Mouse (Mus musculus) testis, adult 2 months (tissue): ENCODE results near the gene Ccdc148.

Experiments
- CTCF ChIP-seq: fragments of 200-500 bp; IDR thresholded peaks from 2 replicates; pipeline ENCODE4 v1.5.1; 2012; ENCODE audit warnings: low read depth, mild to moderate bottlenecking, inconsistent platforms, low read length, moderate library complexity; ENCODE audit not compliant: control insufficient read depth, insufficient read depth, insufficient replicate concordance
- POLR2A ChIP-seq: fragments of 200-500 bp; IDR thresholded peaks from 2 replicates; pipeline ENCODE4 v1.6.1; 2012; ENCODE audit warnings: low read depth, mild to moderate bottlenecking, inconsistent platforms, low read length, moderate library complexity; ENCODE audit not compliant: control insufficient read depth

GRCm38 (mm10) chr2:59207725-59208124, 47.2 kb upstream of the Ccdc148 start:
- TF ChIP-seq CTCF = no peak
- no peak for TF ChIP-seq POLR2A
